Mouse (Mus musculus) liver, embryonic 14.5 days (tissue): ENCODE data around the gene Rps6ka6. TPM values are rescaled to one million over a fixed set of nuclear protein-coding genes. Genes with fewer than 3 reads are reported as not detected.
A peak's percentile ranks its signal among the peaks of the same experiment; 100 is the strongest.

Experiments
- ATAC-seq: fragments of 200-750 bp; cut with Nextera tagmentation; 2 replicates; pipeline ENCODE4 v1.8.0; 2017; ENCODE audit warnings: moderate number of reproducible peaks, mild to moderate bottlenecking, moderate library complexity; ENCODE audit not compliant: insufficient read depth
- DNase-seq, 3 experiments: peaks; one replicate each; pipeline ENCODE4 v3.0.0-alpha.2; 2012 to 2013; ENCODE audit warnings: low read depth in 3 of 3, low spot score in 3 of 3
- H3K27ac ChIP-seq: fragments of 300-500 bp; sonication (generic); 2 replicates; pipeline ENCODE4 v1.5.1; 2014; ENCODE audit warnings: moderate library complexity, mild to moderate bottlenecking, control low read depth, inconsistent platforms
- H3K27me3 ChIP-seq: fragments of 300-500 bp; sonication (generic); 2 replicates; pipeline ENCODE4 v1.6.1; 2014; ENCODE audit warnings: mild to moderate bottlenecking, low read length, moderate library complexity; ENCODE audit not compliant: control insufficient read depth, insufficient read depth
- H3K36me3 ChIP-seq: fragments of 300-500 bp; sonication (generic); replicated peaks from 2 replicates; pipeline ENCODE4 v1.6.1; 2014; ENCODE audit warnings: low read depth; ENCODE audit not compliant: control insufficient read depth, insufficient read depth
- H3K4me1 ChIP-seq, 2 experiments: fragments of 200-500 bp in 1 of 2; fragments of 300-500 bp in 1 of 2; sonication (generic) in 1 of 2; replicated peaks; 2 replicates each; pipeline ENCODE4 v1.6.1; 2012 to 2014; ENCODE audit warnings: antibody characterized with exemption in 1 of 2, inconsistent platforms in 1 of 2, low read length in 1 of 2; ENCODE audit not compliant: control insufficient read depth in 2 of 2, insufficient read depth in 2 of 2
- H3K4me2 ChIP-seq: fragments of 300-500 bp; sonication (generic); 2 replicates; pipeline ENCODE4 v1.6.1; 2014; ENCODE audit warnings: low read depth, mild to moderate bottlenecking, control low read depth, moderate library complexity
- H3K4me3 ChIP-seq, 2 experiments: fragments of 200-500 bp in 1 of 2; fragments of 300-500 bp in 1 of 2; sonication (generic) in 1 of 2; 2 replicates each; pipeline ENCODE4 v1.5.1; 2012 to 2014; ENCODE audit warnings: low read depth in 2 of 2, low read length in 2 of 2, mild to moderate bottlenecking in 2 of 2, control low read depth in 1 of 2, inconsistent platforms in 1 of 2, moderate library complexity in 1 of 2; ENCODE audit not compliant: insufficient read depth in 1 of 2
- H3K9ac ChIP-seq: fragments of 300-500 bp; sonication (generic); replicated peaks from 2 replicates; pipeline ENCODE4 v1.6.1; 2014; ENCODE audit warnings: mild to moderate bottlenecking, control low read depth, moderate library complexity
- H3K9me3 ChIP-seq: fragments of 300-500 bp; sonication (generic); 2 replicates; pipeline ENCODE4 v1.6.1; 2016; ENCODE audit warnings: low read length, mixed read lengths; ENCODE audit not compliant: control insufficient read depth
- CTCF ChIP-seq: IDR thresholded peaks from 2 replicates; pipeline ENCODE4 v1.5.1; 2016; ENCODE audit warnings: antibody characterized with exemption, low read depth, control low read depth
- EP300 ChIP-seq: IDR thresholded peaks from 2 replicates; pipeline ENCODE4 v1.6.1; 2016; ENCODE audit warnings: antibody characterized with exemption, low read depth
- WGBS: fragments of 180-500 bp; shearing (Covaris S2); extraction: QIAGEN DNeasy Blood & Tissue Kit; methylation state at CpG from one replicate; pipeline ENCODE4 v1.1.7; 2014; ENCODE audit not compliant: insufficient replicate concordance; 5-methylcytosine and 5-hydroxymethylcytosine counted together
- polyA plus RNA-seq, 2 experiments: library from polyadenylated mRNA; depleted of rRNA in 1 of 2; stranded (reverse) in 1 of 2; unstranded in 1 of 2; fragments of >200 nt; fragmentation: Nextera tagmentation in 1 of 2; extraction: Ambion mirVana in 1 of 2; gene quantifications; 2 replicates each; pipeline versions ENCODE4 v1.2.1 to v1.2.3; 2012 to 2014

Gene Rps6ka6
- polyA plus RNA-seq, 2 experiments = 2.0 to 8.7 TPM

GRCm38 (mm10) chrX:111462495-111462832 is 75.3 kb downstream of the Rps6ka6 start:
- H3K9me3 ChIP-seq = no peaks in the 10 kb centered on the region
- no peak overlapping the region for H3K27ac ChIP-seq
- H3K36me3 ChIP-seq = no peaks in the 10 kb centered on the region
- peak overlapping the region; percentile 72 for H3K4me2 ChIP-seq
- WGBS = 14% methylated on average over 16 of the region's 21 CpGs
- peak; percentile 50 for ATAC-seq
- H3K4me3 ChIP-seq = peak overlapping the region; percentile 64 to 80
- peak overlapping the region; percentile 64 for H3K9ac ChIP-seq
- TF ChIP-seq EP300 = no peak
- TF ChIP-seq CTCF = no peak
- no peaks in the 10 kb centered on the region for H3K27me3 ChIP-seq
- DNase-seq = no peak
- no peaks in the 10 kb centered on the region for H3K4me1 ChIP-seq

- peak overlapping the region; percentile 64; the same call in 1 of the 2 replicates for H3K9ac ChIP-seq
- H3K9me3 ChIP-seq = no peaks in the 10 kb centered on the region
- peak overlapping the region; percentile 64 to 80 for H3K4me3 ChIP-seq
- H3K36me3 ChIP-seq = no peaks in the 10 kb centered on the region
- 16% methylated on average over 8 of the region's 8 CpGs for WGBS
- TF ChIP-seq CTCF (no peak), EP300 (no peak)
- H3K4me1 ChIP-seq = no peaks in the 10 kb centered on the region
- peak overlapping the region; percentile 72 for H3K4me2 ChIP-seq
- no peaks in the 10 kb centered on the region for H3K27me3 ChIP-seq
- DNase-seq = no peak
- ATAC-seq = no peak
- H3K27ac ChIP-seq = no peak overlapping the region
Observed at GRCm38 (mm10) chrX:111462092-111462491, 75.7 kb downstream of the Rps6ka6 start.

GRCm38 (mm10) chrX:111460166-111460565 is 77.6 kb downstream of the Rps6ka6 start:
- Histone ChIP-seq H3K4me1 (no peaks in the 10 kb centered on the region), H3K9ac (no peak overlapping the region), H3K27me3 (no peaks in the 10 kb centered on the region), H3K4me2 (no peak overlapping the region), H3K36me3 (no peaks in the 10 kb centered on the region), H3K9me3 (no peaks in the 10 kb centered on the region), H3K27ac (no peak overlapping the region), H3K4me3 (no peak overlapping the region)
- DNase-seq (no peak), ATAC-seq (no peak)
- TF ChIP-seq EP300 (no peak), CTCF (no peak)

- H3K4me3 ChIP-seq = no peak overlapping the region
- no peaks in the 10 kb centered on the region for H3K36me3 ChIP-seq
- H3K9me3 ChIP-seq = no peaks in the 10 kb centered on the region
- no peak overlapping the region for H3K4me2 ChIP-seq
- DNase-seq (no peak), ATAC-seq (no peak)
- H3K9ac ChIP-seq = no peak overlapping the region
- no peaks in the 10 kb centered on the region for H3K27me3 ChIP-seq
- no peaks in the 10 kb centered on the region for H3K4me1 ChIP-seq
- TF ChIP-seq CTCF (no peak), EP300 (no peak)
- no peak overlapping the region for H3K27ac ChIP-seq
Observed at GRCm38 (mm10) chrX:111436571-111436970, 101.2 kb downstream of the Rps6ka6 start.

GRCm38 (mm10) chrX:111414775-111415174 is 123.0 kb downstream of the Rps6ka6 start:
- no peak for DNase-seq
- TF ChIP-seq EP300 (no peak), CTCF (no peak)
- no peak overlapping the region for H3K4me3 ChIP-seq
- H3K4me2 ChIP-seq = no peak overlapping the region
- 67% methylated on average over 4 of the region's 4 CpGs for WGBS
- no peaks in the 10 kb centered on the region for H3K9me3 ChIP-seq
- H3K4me1 ChIP-seq = no peaks in the 10 kb centered on the region
- no peak overlapping the region for H3K9ac ChIP-seq
- no peaks in the 10 kb centered on the region for H3K27me3 ChIP-seq
- H3K27ac ChIP-seq = no peak overlapping the region
- ATAC-seq = no peak
- no peaks in the 10 kb centered on the region for H3K36me3 ChIP-seq

GRCm38 (mm10) chrX:111404816-111405215 is 132.9 kb downstream of the Rps6ka6 start:
- no peaks in the 10 kb centered on the region for H3K36me3 ChIP-seq
- ATAC-seq (no peak), DNase-seq (no peak)
- H3K9me3 ChIP-seq = no peaks in the 10 kb centered on the region
- no peak overlapping the region for H3K9ac ChIP-seq
- no peaks in the 10 kb centered on the region for H3K4me1 ChIP-seq
- no peaks in the 10 kb centered on the region for H3K27me3 ChIP-seq
- TF ChIP-seq EP300 (no peak), CTCF (no peak)
- no peak overlapping the region for H3K27ac ChIP-seq
- no peak overlapping the region for H3K4me2 ChIP-seq
- H3K4me3 ChIP-seq = no peak overlapping the region
- WGBS = 68% methylated on average over 2 of the region's 2 CpGs
